Mouse (Mus musculus): ENCODE data around the gene Cdca8. TPM values are rescaled to one million over a fixed set of nuclear protein-coding genes. Genes with fewer than 3 reads are reported as not detected.
A peak's percentile ranks its signal among the peaks of the same experiment; 100 is the strongest.

The Cdca8 gene
- polyA plus RNA-seq, 1 experiment from 2014 or later, result 210 TPM

GRCm38 (mm10) chr4:124949488-124949887, 10.4 kb upstream of the Cdca8 start:
- peaks cover 17% of the 10 kb centered on the region for H3K4me1 ChIP-seq (ENCODE audit: control insufficient read depth, insufficient read depth, low read length)
- H3K4me2 ChIP-seq (ENCODE audit: low read depth, severe bottlenecking), result no peak overlapping the region
- H3K36me3 ChIP-seq (ENCODE audit: control insufficient read depth, insufficient read depth, low read length), result no peaks in the 10 kb centered on the region
- WGBS, result 78% methylated on average over 3 of the region's 3 CpGs
- DNase-seq (ENCODE audit: low spot score), result no peak
- no peak overlapping the region for H3K27ac ChIP-seq (replicated peaks; ENCODE audit: low read depth, low read length)
- no peak overlapping the region for H3K4me3 ChIP-seq (ENCODE audit: low read depth, low read length)
- ATAC-seq (ENCODE audit: insufficient number of reproducible peaks, low FRiP score, low TSS enrichment, low read depth), result no peak
- peaks cover 49% of the 10 kb centered on the region for H3K27me3 ChIP-seq (ENCODE audit: control insufficient read depth, insufficient read depth, low read length)
- H3K9me3 ChIP-seq (ENCODE audit: control insufficient read depth, low read length), result no peaks in the 10 kb centered on the region
- no peak overlapping the region for H3K9ac ChIP-seq (ENCODE audit: low read length)

GRCm38 (mm10) chr4:124944961-124945360, 5.8 kb upstream of the Cdca8 start:
- ATAC-seq (ENCODE audit: insufficient number of reproducible peaks, low FRiP score, low TSS enrichment, low read depth) (no peak), DNase-seq (ENCODE audit: low spot score) (no peak)
- Histone ChIP-seq H3K4me3 (ENCODE audit: low read depth, low read length) (no peak overlapping the region), H3K4me2 (ENCODE audit: low read depth, severe bottlenecking) (no peak overlapping the region), H3K9me3 (ENCODE audit: control insufficient read depth, low read length) (no peaks in the 10 kb centered on the region), H3K9ac (ENCODE audit: low read length) (no peak overlapping the region), H3K27me3 (ENCODE audit: control insufficient read depth, insufficient read depth, low read length) (peaks cover 24% of the 10 kb centered on the region), H3K4me1 (ENCODE audit: control insufficient read depth, insufficient read depth, low read length) (peaks cover 2% of the 10 kb centered on the region), H3K36me3 (ENCODE audit: control insufficient read depth, insufficient read depth, low read length) (peaks cover 2% of the 10 kb centered on the region; the same call in 1 of the 2 replicates), H3K27ac (replicated peaks; ENCODE audit: low read depth, low read length) (no peak overlapping the region)
- WGBS, result 55% methylated on average over 2 of the region's 2 CpGs

- Histone ChIP-seq H3K4me2 (ENCODE audit: low read depth, severe bottlenecking) (no peak overlapping the region), H3K9ac (ENCODE audit: low read length) (no peak overlapping the region), H3K4me1 (ENCODE audit: control insufficient read depth, insufficient read depth, low read length) (no peaks in the 10 kb centered on the region), H3K36me3 (ENCODE audit: control insufficient read depth, insufficient read depth, low read length) (peaks cover 4% of the 10 kb centered on the region; the same call in 1 of the 2 replicates), H3K27ac (replicated peaks; ENCODE audit: low read depth, low read length) (no peak overlapping the region), H3K4me3 (ENCODE audit: low read depth, low read length) (no peak overlapping the region), H3K27me3 (ENCODE audit: control insufficient read depth, insufficient read depth, low read length) (peaks cover 22% of the 10 kb centered on the region), H3K9me3 (ENCODE audit: control insufficient read depth, low read length) (no peaks in the 10 kb centered on the region)
- WGBS, result 51% methylated on average over 5 of the region's 5 CpGs
- DNase-seq (ENCODE audit: low spot score) (no peak), ATAC-seq (ENCODE audit: insufficient number of reproducible peaks, low FRiP score, low TSS enrichment, low read depth) (no peak)
These were observed 4.7 kb upstream of the Cdca8 start for GRCm38 (mm10) chr4:124943781-124944180.

GRCm38 (mm10) chr4:124943022-124943421, 3.9 kb upstream of the Cdca8 start:
- WGBS, result 8% methylated on average over 4 of the region's 4 CpGs
- ATAC-seq (ENCODE audit: insufficient number of reproducible peaks, low FRiP score, low TSS enrichment, low read depth), result no peak
- Histone ChIP-seq H3K9me3 (ENCODE audit: control insufficient read depth, low read length) (no peaks in the 10 kb centered on the region), H3K4me1 (ENCODE audit: control insufficient read depth, insufficient read depth, low read length) (no peaks in the 10 kb centered on the region; the same call in 1 of the 2 replicates), H3K4me2 (ENCODE audit: low read depth, severe bottlenecking) (no peak overlapping the region), H3K27ac (replicated peaks; ENCODE audit: low read depth, low read length) (no peak overlapping the region), H3K4me3 (ENCODE audit: low read depth, low read length) (no peak overlapping the region), H3K36me3 (ENCODE audit: control insufficient read depth, insufficient read depth, low read length) (peaks cover 8% of the 10 kb centered on the region; the same call in 1 of the 2 replicates), H3K27me3 (ENCODE audit: control insufficient read depth, insufficient read depth, low read length) (peaks cover 16% of the 10 kb centered on the region), H3K9ac (ENCODE audit: low read length) (no peak overlapping the region)
- DNase-seq (ENCODE audit: low spot score), result peak; percentile 95

GRCm38 (mm10) chr4:124936613-124937471, 2.3 kb downstream of the Cdca8 start, which contains the start of gene 9930104L06Rik:
9930104L06Rik (plus strand) TSS chr4:124937048.
- Histone ChIP-seq H3K9ac (ENCODE audit: low read length) (peak within 1 kb of the TSS; percentile 71), H3K36me3 (ENCODE audit: control insufficient read depth, insufficient read depth, low read length) (peaks cover 8% of the 10 kb centered on the region; the same call in 1 of the 2 replicates), H3K27ac (replicated peaks; ENCODE audit: low read depth, low read length) (no peak within 1 kb of the TSS; the same call in 1 of the 2 replicates), H3K4me2 (ENCODE audit: low read depth, severe bottlenecking) (peak within 1 kb of the TSS; percentile 63), H3K9me3 (ENCODE audit: control insufficient read depth, low read length) (no peaks in the 10 kb centered on the region), H3K27me3 (ENCODE audit: control insufficient read depth, insufficient read depth, low read length) (no peaks in the 10 kb centered on the region), H3K4me1 (ENCODE audit: control insufficient read depth, insufficient read depth, low read length) (peaks cover 12% of the 10 kb centered on the region), H3K4me3 (ENCODE audit: low read depth, low read length) (peak within 1 kb of the TSS; percentile 82)
- under 1% methylated on average over 52 of the region's 52 CpGs for WGBS
- ATAC-seq (ENCODE audit: insufficient number of reproducible peaks, low FRiP score, low TSS enrichment, low read depth) (peak; percentile 98), DNase-seq (ENCODE audit: low spot score) (peak; percentile 97)

GRCm38 (mm10) chr4:124928102-124928501, 11.0 kb downstream of the Cdca8 start:
- WGBS, result 93% methylated on average over 5 of the region's 5 CpGs
- Histone ChIP-seq H3K4me1 (ENCODE audit: control insufficient read depth, insufficient read depth, low read length) (no peaks in the 10 kb centered on the region), H3K9ac (ENCODE audit: low read length) (no peak overlapping the region), H3K9me3 (ENCODE audit: control insufficient read depth, low read length) (no peaks in the 10 kb centered on the region), H3K36me3 (ENCODE audit: control insufficient read depth, insufficient read depth, low read length) (peaks cover 14% of the 10 kb centered on the region; the same call in 1 of the 2 replicates), H3K27ac (replicated peaks; ENCODE audit: low read depth, low read length) (no peak overlapping the region), H3K27me3 (ENCODE audit: control insufficient read depth, insufficient read depth, low read length) (no peaks in the 10 kb centered on the region), H3K4me3 (ENCODE audit: low read depth, low read length) (no peak overlapping the region), H3K4me2 (ENCODE audit: low read depth, severe bottlenecking) (no peak overlapping the region)
- ATAC-seq (ENCODE audit: insufficient number of reproducible peaks, low FRiP score, low TSS enrichment, low read depth) (no peak), DNase-seq (ENCODE audit: low spot score) (no peak)

GRCm38 (mm10) chr4:124905971-124906822, 32.9 kb downstream of the Cdca8 start:
- peak; percentile 73 for ATAC-seq (ENCODE audit: insufficient number of reproducible peaks, low FRiP score, low TSS enrichment, low read depth)
- DNase-seq (ENCODE audit: low spot score), result peak; percentile 81
- H3K4me1 ChIP-seq (ENCODE audit: control insufficient read depth, insufficient read depth, low read length), result peaks cover 7% of the 10 kb centered on the region
- 7% methylated on average over 21 of the region's 21 CpGs for WGBS
- H3K27ac ChIP-seq (replicated peaks; ENCODE audit: low read depth, low read length), result no peak overlapping the region
- peak overlapping the region; percentile 18 for H3K4me3 ChIP-seq (ENCODE audit: low read depth, low read length)
- no peaks in the 10 kb centered on the region for H3K36me3 ChIP-seq (ENCODE audit: control insufficient read depth, insufficient read depth, low read length)
- H3K9ac ChIP-seq (ENCODE audit: low read length), result no peak overlapping the region
- peak overlapping the region; percentile 46 for H3K4me2 ChIP-seq (ENCODE audit: low read depth, severe bottlenecking)
- H3K27me3 ChIP-seq (ENCODE audit: control insufficient read depth, insufficient read depth, low read length), result 0 out of 2 replicates have a peak, but pooled peaks cover 3% of the 10 kb centered on the region
- no peaks in the 10 kb centered on the region for H3K9me3 ChIP-seq (ENCODE audit: control insufficient read depth, low read length)

GRCm38 (mm10) chr4:124905417-124905816, 33.7 kb downstream of the Cdca8 start:
- 0 out of 2 replicates have a peak, but pooled peaks cover 3% of the 10 kb centered on the region for H3K27me3 ChIP-seq (ENCODE audit: control insufficient read depth, insufficient read depth, low read length)
- ATAC-seq (ENCODE audit: insufficient number of reproducible peaks, low FRiP score, low TSS enrichment, low read depth) (no peak), DNase-seq (ENCODE audit: low spot score) (no peak)
- H3K36me3 ChIP-seq (ENCODE audit: control insufficient read depth, insufficient read depth, low read length), result no peaks in the 10 kb centered on the region
- 60% methylated on average over 4 of the region's 4 CpGs for WGBS
- peaks cover 7% of the 10 kb centered on the region for H3K4me1 ChIP-seq (ENCODE audit: control insufficient read depth, insufficient read depth, low read length)
- no peak overlapping the region for H3K27ac ChIP-seq (replicated peaks; ENCODE audit: low read depth, low read length)
- H3K9ac ChIP-seq (ENCODE audit: low read length), result no peak overlapping the region
- no peak overlapping the region for H3K4me3 ChIP-seq (ENCODE audit: low read depth, low read length)
- no peaks in the 10 kb centered on the region for H3K9me3 ChIP-seq (ENCODE audit: control insufficient read depth, low read length)
- H3K4me2 ChIP-seq (ENCODE audit: low read depth, severe bottlenecking), result no peak overlapping the region
